Comparison of ENCODE assay signal across 18 mouse cellular contexts in the genomic region with DNA sequence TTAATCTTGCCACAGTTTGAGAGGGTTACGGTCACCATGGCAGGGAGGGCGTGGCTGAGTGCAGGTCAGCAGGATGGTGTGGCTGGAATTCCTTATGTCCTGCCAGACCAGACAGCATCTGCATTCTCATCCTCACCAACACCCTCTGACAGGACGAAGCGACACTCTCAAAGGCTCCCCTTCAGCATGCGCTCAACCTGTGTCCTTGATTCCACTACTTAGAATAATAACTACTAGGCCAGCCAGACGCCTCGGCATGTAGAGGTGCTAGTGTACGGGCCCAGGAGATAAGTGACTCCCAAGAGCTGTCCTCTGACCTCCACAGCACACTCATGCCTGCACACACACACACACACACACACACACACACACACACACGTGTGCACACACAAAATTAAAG.
"Had no signal": no experiment of that assay in that cellular context is flagged by ENCODE, and none has a peak within 500 bp of the region (broad histone marks: within the 10 kb centered on the region; RNA-seq: fewer than 3 reads in every experiment).

No protein-coding gene starts in this region.

- H3K27me3 ChIP-seq: limb, embryonic 15.5 days; stomach, embryonic 15.5 days had no signal

- H3K36me3 ChIP-seq: limb, embryonic 12.5 days; limb, embryonic 15.5 days; stomach, embryonic 15.5 days had no signal

- H3K4me3 ChIP-seq: limb, embryonic 12.5 days; limb, embryonic 15.5 days; stomach, embryonic 15.5 days had no signal

- DNase-seq: kidney, adult 9 months; kidney, postnatal 14 days; kidney, postnatal 4 days; liver, postnatal 0 days; lung, postnatal 14 days; lung, postnatal 4 days; midbrain, embryonic 14.5 days; right cerebral cortex, postnatal 25 days; spleen, adult 18-20 months; thymus, adult 18-20 months; thymus, postnatal 14 days; thymus, postnatal 4 days had no signal

- ATAC-seq: liver, postnatal 0 days had no signal

- H3K4me2 ChIP-seq: limb, embryonic 12.5 days; limb, embryonic 15.5 days; liver, embryonic 11.5 days; midbrain, embryonic 11.5 days; stomach, embryonic 15.5 days had no signal

- H3K9me3 ChIP-seq: limb, embryonic 12.5 days; limb, embryonic 15.5 days; stomach, embryonic 15.5 days had no signal

- H3K9ac ChIP-seq: limb, embryonic 12.5 days; limb, embryonic 15.5 days; liver, embryonic 14.5 days; liver, postnatal 0 days; stomach, embryonic 15.5 days had no signal

- H3K27ac ChIP-seq: limb, embryonic 12.5 days; limb, embryonic 15.5 days; liver, embryonic 14.5 days; stomach, embryonic 15.5 days had no signal
